Comparison of ENCODE assay signal across 10 mouse cellular contexts in genomic region chr4:133676189-133676588, GRCm38 (mm10). TPM values are rescaled to one million over a fixed set of nuclear protein-coding genes. Genes with fewer than 3 reads are reported as not detected.
DNase-seq lines count a peak whose midpoint lies in the region; ATAC-seq and TF ChIP-seq lines count a peak whose summit lies in the region.
"Had no signal": no experiment of that assay in that cellular context is flagged by ENCODE, and none has a peak within 500 bp of the region (broad histone marks: within the 10 kb centered on the region; RNA-seq: fewer than 3 reads in every experiment).

No protein-coding gene starts in this region.

- no peak overlapping the region for H3K4me3 ChIP-seq in kidney, adult 2 months (ENCODE audit: insufficient read depth, low read depth, low read length)
- H3K4me3 ChIP-seq in hindbrain, embryonic 11.5 days (ENCODE audit: low read depth, low read length) = no peak overlapping the region
- H3K4me3 ChIP-seq in midbrain, embryonic 14.5 days (replicated peaks; ENCODE audit: low read depth, low read length) = no peak overlapping the region

- no peak for ATAC-seq in hindbrain, embryonic 11.5 days (ENCODE audit: low FRiP score)
- no peak for ATAC-seq in midbrain, embryonic 14.5 days (ENCODE audit: low FRiP score, low TSS enrichment)

- H3K9ac ChIP-seq in hindbrain, embryonic 11.5 days (ENCODE audit: low read depth, low read length) = no peak overlapping the region
- H3K9ac ChIP-seq in midbrain, embryonic 14.5 days (replicated peaks; ENCODE audit: low read length) = no peak overlapping the region

- peak; percentile 35 for DNase-seq in kidney, adult 2 months
- DNase-seq in kidney, postnatal 10 days = no peak
- DNase-seq in adipocyte (ENCODE audit: low spot score) = peak; percentile 52
- no peak for DNase-seq in hindbrain, embryonic 11.5 days (ENCODE audit: low spot score)
- DNase-seq in midbrain, embryonic 14.5 days = no peak
- DNase-seq in spleen, postnatal 14 days (ENCODE audit: low spot score in 2 of 2) = no peak
- DNase-seq in testis, postnatal 14 days (ENCODE audit: low spot score) = no peak
- DNase-seq in adrenal gland, postnatal 36 days = no peak
- DNase-seq: thymus, adult 2 months had no signal

- H3K4me2 ChIP-seq in hindbrain, embryonic 11.5 days (replicated peaks; ENCODE audit: low read depth, low read length) = no peak overlapping the region
- H3K4me2 ChIP-seq in midbrain, embryonic 14.5 days (ENCODE audit: low read length) = no peak overlapping the region

- WGBS in kidney, adult 2 months = 13% methylated on average over 3 of the region's 3 CpGs
- 27% methylated on average over 3 of the region's 3 CpGs for WGBS in hindbrain, embryonic 11.5 days
- WGBS in midbrain, embryonic 14.5 days = 31% methylated on average over 3 of the region's 3 CpGs

- peak overlapping the region; percentile 71; the same call in 1 of the 2 replicates for H3K27ac ChIP-seq in kidney, adult 2 months (ENCODE audit: insufficient read depth, low read depth, low read length)
- H3K27ac ChIP-seq in hindbrain, embryonic 11.5 days (ENCODE audit: low read depth, low read length) = peak overlapping the region; percentile 40
- H3K27ac ChIP-seq in midbrain, embryonic 14.5 days (replicated peaks; ENCODE audit: low read depth, low read length) = peak overlapping the region; percentile 55

- H3K36me3 ChIP-seq in kidney, adult 2 months (ENCODE audit: control insufficient read depth, insufficient read depth, low read length) = no peaks in the 10 kb centered on the region; the same call in 1 of the 2 replicates
- H3K36me3 ChIP-seq in hindbrain, embryonic 11.5 days (ENCODE audit: control insufficient read depth, insufficient read depth, low read length) = peaks cover 9% of the 10 kb centered on the region
- peaks cover 26% of the 10 kb centered on the region for H3K36me3 ChIP-seq in midbrain, embryonic 14.5 days (ENCODE audit: control insufficient read depth, insufficient read depth, low read length)

- no peaks in the 10 kb centered on the region for H3K27me3 ChIP-seq in kidney, adult 2 months (replicated peaks; ENCODE audit: control insufficient read depth, insufficient read depth, low read length)
- no peaks in the 10 kb centered on the region for H3K27me3 ChIP-seq in hindbrain, embryonic 11.5 days (ENCODE audit: control insufficient read depth, insufficient read depth, low read length)
- no peaks in the 10 kb centered on the region for H3K27me3 ChIP-seq in midbrain, embryonic 14.5 days (ENCODE audit: control insufficient read depth, insufficient read depth, low read length)

- no peaks in the 10 kb centered on the region for H3K9me3 ChIP-seq in hindbrain, embryonic 11.5 days (ENCODE audit: control insufficient read depth, low read length)
- H3K9me3 ChIP-seq in midbrain, embryonic 14.5 days (ENCODE audit: control insufficient read depth, low read length) = no peaks in the 10 kb centered on the region
- H3K9me3 ChIP-seq: G1E had no signal

- TF ChIP-seq POLR2A in kidney, adult 2 months (IDR thresholded peaks at IDR 0.05; ENCODE audit: low read depth, low read length) = no peak

- no peak for TF ChIP-seq CTCF in kidney, adult 2 months (conservative IDR thresholded peaks at IDR 0.05; ENCODE audit: insufficient read depth, insufficient read length, low read depth, low read length)

- peaks cover 24% of the 10 kb centered on the region; the same call in 1 of the 2 replicates for H3K4me1 ChIP-seq in kidney, adult 2 months (ENCODE audit: control insufficient read depth, insufficient read depth, low read length)
- H3K4me1 ChIP-seq in hindbrain, embryonic 11.5 days (replicated peaks; ENCODE audit: control insufficient read depth, insufficient read depth, low read length) = peaks cover 3% of the 10 kb centered on the region
- H3K4me1 ChIP-seq in midbrain, embryonic 14.5 days (ENCODE audit: control insufficient read depth, insufficient read depth, low read length) = peaks cover 18% of the 10 kb centered on the region; the same call in 1 of the 2 replicates

RNA-seq across cellular contexts. Expression of gene Pigv, which starts 3.7 kb away (rescaled TPM):
- 15.8 and 16.2 TPM in 2 replicates for polyA plus RNA-seq in kidney, adult 2 months (2012; rRNA removed)
- polyA plus RNA-seq in hindbrain, embryonic 11.5 days (2014; fragmentation: Nextera tagmentation; extraction: Ambion mirVana) = 10.0 and 10.7 TPM in 2 replicates
- 9.4 and 10.8 TPM in 2 replicates for polyA plus RNA-seq in midbrain, embryonic 14.5 days (2014; fragmentation: Nextera tagmentation; extraction: Ambion mirVana)
- total RNA-seq in adrenal gland, postnatal 36 days (2021) = 10 to 100 TPM; 17.7 to 20.8 TPM

RNA-seq across cellular contexts. Expression of gene Zdhhc18, which starts 26.2 kb away (rescaled TPM):
- 28.7 and 31.6 TPM in 2 replicates for polyA plus RNA-seq in kidney, adult 2 months (2012; rRNA removed)
- 2.0 and 2.8 TPM in 2 replicates for polyA plus RNA-seq in hindbrain, embryonic 11.5 days (2014; fragmentation: Nextera tagmentation; extraction: Ambion mirVana)
- 3.8 and 5.8 TPM in 2 replicates for polyA plus RNA-seq in midbrain, embryonic 14.5 days (2014; fragmentation: Nextera tagmentation; extraction: Ambion mirVana)
- total RNA-seq in adrenal gland, postnatal 36 days (2021) = 10 to 100 TPM; 15.2 to 24.9 TPM

Comparison
In these comparisons a context has a peak if more than half of its experiments do, and no peak if none do; other contexts are left out.
1. DNase-seq: peak in kidney, adult 2 months (single experiment) and adipocyte (single experiment); none in kidney, postnatal 10 days (single experiment), hindbrain, embryonic 11.5 days (single experiment), midbrain, embryonic 14.5 days (single experiment), spleen, postnatal 14 days (0 of 2), testis, postnatal 14 days (single experiment) and adrenal gland, postnatal 36 days (0 of 2).
2. Peak in every context shown above with its lines, with median percentiles within 50 percentile points of each other: H3K27ac ChIP-seq.